Mouse (Mus musculus) splenic B cell, adult 2 months (primary cell): ENCODE measurements around the gene BC030499.

Source experiments
- DNase-seq: peaks from one replicate; pipeline ENCODE4 v3.0.0-alpha.2; 2011; ENCODE audit warnings: low read depth, low spot score
- H3K27me3 ChIP-seq: 2 replicates; pipeline ENCODE4 v1.6.1; 2012; ENCODE audit warnings: mild to moderate bottlenecking, low read length, moderate library complexity, mixed read lengths; ENCODE audit not compliant: control insufficient read depth, poor library complexity, insufficient read depth, severe bottlenecking
- H3K36me3 ChIP-seq: 2 replicates; pipeline ENCODE4 v1.6.1; 2012; ENCODE audit warnings: mild to moderate bottlenecking, low read length, moderate library complexity, mixed read lengths; ENCODE audit not compliant: control insufficient read depth, poor library complexity, insufficient read depth, severe bottlenecking

Gene BC030499

DNA sequence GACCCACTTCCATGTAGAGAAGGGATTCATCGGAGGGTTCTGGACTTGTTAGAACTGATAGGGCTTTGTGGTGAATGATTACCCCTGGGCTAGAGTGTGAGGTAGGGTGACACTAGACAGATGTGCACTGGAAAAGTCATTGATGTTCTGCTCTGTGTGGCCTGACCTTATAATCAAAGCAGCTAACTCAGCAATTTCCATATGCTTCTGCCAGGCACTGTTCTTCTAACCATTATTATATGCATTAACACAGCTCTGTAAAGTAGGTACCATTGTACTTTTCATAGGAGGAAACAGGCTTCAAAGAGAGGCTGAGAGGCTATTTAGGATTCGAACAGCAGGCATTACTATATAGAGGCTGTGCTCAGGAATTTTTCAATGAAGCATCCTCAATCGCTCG is 36.6 kb downstream of the BC030499 start:
- no peak for DNase-seq
- Histone ChIP-seq H3K27me3 (no peaks in the 10 kb centered on the region), H3K36me3 (0 out of 2 replicates have a peak, but pooled peaks cover 1% of the 10 kb centered on the region)

DNA sequence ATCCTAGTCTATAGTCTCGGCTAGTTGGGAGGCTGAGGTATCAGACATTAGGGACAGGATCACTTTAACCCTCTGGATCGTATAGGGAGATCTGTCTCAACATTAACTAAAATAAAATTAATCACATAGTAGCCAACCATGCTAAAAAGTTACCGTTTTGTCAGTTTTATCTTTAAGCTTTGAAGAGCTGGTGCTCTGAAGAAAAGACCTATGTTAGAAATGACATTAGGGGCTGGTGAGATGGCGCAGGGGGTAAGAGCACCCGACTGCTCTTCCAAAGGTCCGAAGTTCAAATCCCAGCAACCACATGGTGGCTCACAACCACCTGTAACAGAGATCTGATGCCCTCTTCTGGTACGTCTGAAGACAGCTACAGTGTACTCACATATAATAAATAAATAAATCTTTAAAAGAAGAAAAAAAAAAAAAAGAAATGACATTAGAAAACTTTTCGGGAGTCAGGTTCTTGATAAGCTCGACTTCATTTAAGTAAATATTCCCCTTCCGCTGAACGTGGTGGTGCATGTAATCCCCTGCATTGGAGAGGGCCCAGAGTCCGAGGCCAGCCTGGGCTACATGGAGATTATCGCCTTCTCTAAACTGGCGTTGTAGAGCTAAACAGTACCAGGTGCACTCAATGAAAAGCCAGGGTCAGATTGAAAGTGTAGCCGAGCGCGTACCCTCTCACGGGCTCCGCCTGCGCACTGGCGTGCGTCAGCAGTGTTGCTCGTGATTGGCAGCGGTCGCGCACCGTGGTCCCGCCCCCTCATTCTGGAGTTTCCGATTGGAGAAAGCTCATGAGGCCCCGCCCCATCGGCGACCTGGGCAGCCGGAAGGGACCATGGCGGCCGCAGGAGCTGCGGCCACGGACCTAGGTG is 37.2 kb downstream of the BC030499 start, which contains the start of gene Pigs:
Pigs (plus strand) TSS at position 782 of the 878 bp plus-strand sequence.
- Histone ChIP-seq H3K27me3 (no peaks in the 10 kb centered on the region), H3K36me3 (0 out of 2 replicates have a peak, but pooled peaks cover 1% of the 10 kb centered on the region)
- DNase-seq: peak; percentile 96

DNA sequence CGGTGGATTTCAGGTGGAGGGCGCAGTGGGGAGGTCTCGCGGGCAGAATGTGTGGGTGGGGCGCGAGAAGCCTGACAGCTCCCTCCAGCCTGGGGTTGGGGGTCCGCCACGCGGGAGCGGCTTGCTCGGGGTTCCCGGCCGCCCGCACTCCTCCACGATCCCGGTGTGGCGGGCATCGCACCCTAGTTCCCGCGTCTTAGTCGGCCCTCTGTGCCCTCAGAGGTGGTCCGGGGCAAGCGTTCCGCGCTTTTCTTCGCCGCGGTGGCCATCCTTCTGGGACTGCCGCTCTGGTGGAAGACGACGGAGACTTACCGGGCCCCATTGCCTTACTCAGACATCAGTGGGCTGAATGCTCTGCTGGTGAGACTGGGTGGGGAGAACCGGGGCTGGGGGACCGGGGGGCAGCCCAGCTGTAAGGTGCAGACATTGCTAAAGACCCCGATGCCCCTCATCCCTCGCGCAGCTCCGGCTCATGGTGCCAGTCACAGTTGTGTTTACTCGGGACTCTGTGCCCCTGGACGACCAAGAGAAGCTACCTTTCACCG is 37.9 kb downstream of the BC030499 start:
- no peak for DNase-seq
- Histone ChIP-seq H3K27me3 (no peaks in the 10 kb centered on the region), H3K36me3 (peaks cover 3% of the 10 kb centered on the region)

DNA sequence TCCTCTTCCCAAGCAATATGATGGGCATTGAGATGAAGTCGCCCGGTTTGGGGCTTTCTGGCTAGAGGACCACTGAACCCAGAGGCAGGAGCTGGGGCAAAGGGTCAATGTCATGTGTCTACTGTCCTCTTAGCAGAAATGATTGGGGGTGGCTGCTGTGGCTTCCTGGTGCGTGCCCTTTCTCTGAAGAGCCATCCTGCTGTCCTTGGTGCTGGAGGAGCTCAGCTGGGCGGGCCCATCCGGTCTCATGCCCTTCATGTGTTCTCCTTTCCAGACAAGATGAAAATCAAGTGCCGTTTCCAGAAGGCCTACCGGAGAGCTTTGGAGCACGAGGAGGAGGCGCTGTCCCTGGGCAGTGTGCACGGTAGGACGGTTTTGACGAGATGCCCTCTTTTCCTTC is 42.0 kb downstream of the BC030499 start:
- no peak for DNase-seq
- peaks cover 11% of the 10 kb centered on the region for H3K36me3 ChIP-seq
- H3K27me3 ChIP-seq: no peaks in the 10 kb centered on the region

DNA sequence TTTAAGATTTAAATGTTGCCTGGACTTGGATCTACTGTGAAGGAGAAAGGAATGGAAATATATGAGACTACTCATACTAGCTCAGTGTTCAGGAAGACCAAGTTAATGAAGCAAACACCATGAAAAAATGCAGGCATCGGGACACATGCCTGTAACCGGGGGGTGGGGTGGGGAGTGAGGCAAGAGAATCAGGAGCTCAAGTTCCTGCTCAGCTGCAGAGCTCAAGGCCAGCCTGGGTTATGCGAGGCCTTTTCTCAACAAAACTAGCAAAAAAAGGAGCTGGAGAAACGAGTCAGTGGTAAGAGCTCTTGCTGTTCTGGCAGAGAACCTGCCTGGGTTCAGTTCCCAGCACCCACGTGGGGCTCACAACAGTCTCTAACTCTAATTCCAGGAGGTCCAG is 43.4 kb downstream of the BC030499 start:
- no peaks in the 10 kb centered on the region for H3K27me3 ChIP-seq
- peaks cover 20% of the 10 kb centered on the region for H3K36me3 ChIP-seq
- DNase-seq: no peak

DNA sequence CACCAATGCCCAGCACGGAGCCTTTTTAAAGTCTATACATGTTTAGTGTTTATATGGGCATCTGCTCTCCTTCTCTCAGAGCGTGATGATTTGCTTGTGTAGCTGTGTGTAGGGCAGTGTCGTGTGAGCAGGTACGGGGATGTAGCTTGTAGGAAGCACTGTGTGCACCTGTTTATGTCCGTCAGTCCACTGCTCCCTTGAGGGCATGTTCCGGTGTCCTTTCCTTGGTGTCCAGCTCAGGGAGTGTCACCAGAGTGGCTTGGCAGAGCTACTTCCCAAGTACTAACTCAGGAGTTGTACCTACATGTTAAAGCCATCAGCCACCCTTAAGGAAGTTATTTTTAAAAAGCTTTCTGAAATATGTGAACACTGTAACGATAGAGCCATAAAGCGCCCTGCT is 46.4 kb downstream of the BC030499 start:
- DNase-seq: no peak
- H3K27me3 ChIP-seq: no peaks in the 10 kb centered on the region
- peaks cover 24% of the 10 kb centered on the region for H3K36me3 ChIP-seq

DNA sequence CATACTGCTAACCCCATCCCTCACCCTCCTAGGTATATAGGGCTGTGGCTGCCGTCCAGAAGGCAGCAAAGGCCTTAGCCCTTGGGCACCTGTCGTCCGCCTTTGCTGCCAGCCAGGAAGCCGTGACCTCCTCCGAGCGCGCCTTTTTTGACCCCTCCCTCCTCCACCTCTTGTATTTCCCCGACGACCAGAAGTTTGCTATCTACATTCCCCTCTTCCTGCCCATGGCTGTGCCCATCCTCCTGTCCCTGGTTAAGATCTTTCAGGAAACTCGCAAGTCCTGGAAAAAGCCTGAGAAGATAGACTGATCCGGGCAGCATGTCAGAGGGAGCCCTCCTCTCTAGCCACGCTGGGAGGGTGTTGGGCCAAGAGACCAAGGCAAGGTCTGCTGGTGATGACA is 51.1 kb downstream of the BC030499 start:
- DNase-seq: no peak
- Histone ChIP-seq H3K27me3 (no peaks in the 10 kb centered on the region), H3K36me3 (peaks cover 16% of the 10 kb centered on the region)

DNA sequence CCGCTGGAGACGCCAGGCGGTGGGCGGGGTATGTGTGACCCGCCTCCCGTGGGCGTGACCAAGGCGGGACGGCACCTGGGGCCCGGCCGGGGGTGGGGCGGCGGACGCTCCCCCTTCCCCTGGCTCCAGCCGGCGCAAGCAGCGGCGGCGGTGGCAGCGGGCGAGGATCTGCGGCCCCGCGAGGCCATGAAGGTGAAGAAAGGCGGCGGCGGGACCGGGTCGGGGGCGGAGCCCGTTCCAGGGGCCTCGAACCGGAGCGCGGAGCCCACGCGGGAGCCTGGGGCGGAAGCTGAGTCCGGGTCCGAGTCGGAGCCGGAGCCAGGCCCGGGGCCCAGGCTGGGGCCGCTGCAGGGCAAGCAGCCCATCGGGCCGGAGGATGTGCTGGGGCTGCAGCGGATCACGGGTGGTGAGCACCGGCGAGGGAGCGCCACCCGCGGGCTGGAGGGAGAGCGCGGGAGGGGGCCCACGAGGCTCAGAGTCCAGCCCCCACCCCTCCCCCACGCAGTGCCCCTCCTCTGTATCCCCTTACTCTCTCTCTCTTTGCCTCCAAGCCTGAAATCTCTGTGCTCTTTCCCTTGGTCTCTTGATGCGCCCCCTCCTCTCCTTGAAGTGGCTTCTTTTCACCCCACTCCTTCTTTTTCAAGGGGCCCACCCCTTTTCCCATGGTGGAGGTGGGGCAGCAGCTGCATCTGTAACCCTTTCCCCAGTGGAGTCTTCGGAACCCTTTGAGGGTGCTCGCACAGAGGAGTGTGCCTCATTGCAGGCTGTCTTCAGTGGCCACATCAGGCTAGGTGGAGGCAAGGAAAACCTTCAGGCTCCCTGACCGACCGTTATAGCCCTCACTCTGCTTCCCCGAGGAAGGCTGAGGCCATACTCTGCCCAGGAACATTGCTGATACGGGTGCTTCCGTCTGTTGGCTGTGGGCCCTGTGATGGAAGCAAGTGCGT is 53.0 kb downstream of the BC030499 start, which contains the start of gene Unc119:
Unc119 (plus strand) TSS at position 102 of the 947 bp plus-strand sequence.
- peak; percentile 76 for DNase-seq
- Histone ChIP-seq H3K27me3 (no peaks in the 10 kb centered on the region), H3K36me3 (peaks cover 10% of the 10 kb centered on the region)

DNA sequence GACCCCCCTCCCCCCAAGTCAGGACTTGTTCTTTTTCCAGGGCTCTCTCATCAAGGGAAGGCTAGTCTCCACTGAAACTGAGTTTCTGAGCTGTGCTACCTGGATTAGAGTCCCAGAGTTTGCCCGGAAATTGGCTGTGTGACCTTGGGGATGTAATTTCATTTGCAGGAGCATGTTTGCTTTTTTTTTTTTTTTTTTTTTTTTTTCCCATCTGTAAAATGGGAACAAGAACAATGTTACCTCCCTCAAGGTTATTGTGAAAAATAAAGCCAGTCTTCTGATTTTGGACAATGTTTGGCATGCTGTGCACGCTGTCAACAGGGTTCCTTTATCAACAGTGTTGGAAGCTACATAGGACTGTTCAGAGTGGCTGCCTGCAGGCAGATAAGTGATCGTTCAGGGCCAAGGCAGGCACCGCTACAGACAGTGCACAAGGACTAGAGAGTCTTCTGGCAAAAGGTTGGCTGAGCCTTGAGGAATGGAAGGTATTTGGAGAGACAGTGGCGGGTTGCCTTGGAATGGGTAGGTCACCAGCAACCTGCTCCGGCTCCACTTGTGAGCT is 53.8 kb downstream of the BC030499 start:
- no peak for DNase-seq
- H3K27me3 ChIP-seq: no peaks in the 10 kb centered on the region
- peaks cover 8% of the 10 kb centered on the region for H3K36me3 ChIP-seq

DNA sequence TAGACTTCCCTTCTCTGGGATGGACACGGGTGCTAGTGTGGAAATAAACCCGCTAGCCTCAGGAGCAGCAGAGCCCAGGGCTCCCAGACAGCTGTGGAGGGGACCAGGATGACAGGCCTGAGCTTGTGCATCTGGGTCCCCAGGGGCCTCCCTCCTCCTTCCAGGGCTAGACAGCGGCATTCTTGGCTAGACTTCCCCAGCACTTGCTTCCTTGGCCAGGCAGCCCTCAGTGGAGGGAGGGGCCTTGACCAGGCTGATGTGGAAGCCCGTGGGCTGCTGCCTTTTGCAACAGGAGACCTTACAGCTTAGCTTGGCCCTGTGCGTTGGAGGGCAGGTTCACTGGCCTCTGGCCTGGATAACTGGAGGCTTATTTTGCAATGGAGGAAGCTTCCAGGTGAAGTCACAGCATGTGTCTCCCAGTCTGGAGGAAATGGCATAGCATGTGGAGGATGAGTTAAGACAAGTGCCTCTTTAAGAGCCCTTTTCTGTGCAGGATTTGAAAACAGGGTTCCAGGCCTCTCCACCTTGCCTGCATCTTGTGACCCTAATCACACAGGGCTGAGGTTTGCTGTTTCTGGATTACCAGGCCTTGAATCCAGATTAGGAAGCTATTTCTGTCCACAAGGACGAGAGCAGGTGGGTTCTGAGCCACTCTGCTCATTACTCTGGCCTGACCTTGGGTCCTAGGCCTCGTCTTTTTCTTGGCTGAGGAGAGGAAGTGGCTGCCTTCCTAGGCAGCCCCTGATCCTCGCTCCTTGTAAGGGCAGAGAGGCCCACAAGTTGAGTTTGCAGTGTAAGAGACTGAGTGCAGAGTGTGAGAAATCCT is 54.5 kb downstream of the BC030499 start:
- no peak for DNase-seq
- Histone ChIP-seq H3K27me3 (no peaks in the 10 kb centered on the region), H3K36me3 (peaks cover 4% of the 10 kb centered on the region; the same call in 1 of the 2 replicates)

DNA sequence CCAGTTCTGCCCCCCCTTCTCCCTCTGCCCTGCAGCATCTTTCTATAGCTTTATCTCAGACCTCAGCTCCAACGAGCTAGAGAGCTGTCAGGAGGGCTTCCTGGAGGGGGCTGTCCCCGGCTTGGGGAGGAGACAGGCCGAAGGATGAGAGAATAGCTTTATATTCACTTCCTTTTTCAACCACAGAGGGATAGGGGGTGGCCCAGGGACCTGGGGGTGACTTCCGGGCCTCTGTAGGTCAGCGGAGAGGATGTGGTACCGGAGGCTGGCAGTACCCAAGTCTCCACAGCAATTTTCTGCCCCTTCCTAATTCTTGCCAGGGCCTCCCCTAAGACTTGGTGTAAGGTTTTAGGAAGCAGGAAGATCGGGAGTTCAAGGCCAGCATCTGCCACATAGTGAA is 55.2 kb downstream of the BC030499 start:
- DNase-seq: peak; percentile 81
- Histone ChIP-seq H3K36me3 (peaks cover 4% of the 10 kb centered on the region; the same call in 1 of the 2 replicates), H3K27me3 (no peaks in the 10 kb centered on the region)
